Mouse (Mus musculus) stomach, embryonic 14.5 days (tissue): ENCODE results near the gene Slc12a5. TPM values are rescaled to one million over a fixed set of nuclear protein-coding genes. Genes with fewer than 3 reads are reported as not detected.

Experiments
- polyA plus RNA-seq: library from polyadenylated mRNA; unstranded; fragments of >200 nt; fragmentation: Nextera tagmentation; extraction: Ambion mirVana; gene quantifications from 2 replicates; pipeline ENCODE4 v1.2.1, GENCODE M21; 2014

Slc12a5 gene
- polyA plus RNA-seq, 1 experiment from 2014 or later, result 2.1 TPM

Other genes with a start within 250 kb of the Slc12a5 start
- gene Spint5, start 245.5 kb upstream of the Slc12a5 start, polyA plus RNA-seq, result not detected in 2 replicates
- 0.78 and 0.95 TPM in 2 replicates for gene Wfdc3, start 214.9 kb upstream of the Slc12a5 start, polyA plus RNA-seq
- 64.0 and 69.8 TPM in 2 replicates for gene Dnttip1, start 214.8 kb upstream of the Slc12a5 start, polyA plus RNA-seq
- gene Ube2c, start 190.9 kb upstream of the Slc12a5 start, polyA plus RNA-seq, result 396 and 433 TPM in 2 replicates
- 1.1 and 2.1 TPM in 2 replicates for gene Tnnc2, start 180.8 kb upstream of the Slc12a5 start, polyA plus RNA-seq
- gene Snx21, start 175.0 kb upstream of the Slc12a5 start, polyA plus RNA-seq, result 24.4 and 29.5 TPM in 2 replicates
- gene Acot8, start 155.9 kb upstream of the Slc12a5 start, polyA plus RNA-seq, result 18.8 and 19.2 TPM in 2 replicates
- 9.0 and 9.2 TPM in 2 replicates for gene Zswim3, start 155.7 kb upstream of the Slc12a5 start, polyA plus RNA-seq
- gene Zswim1, start 138.1 kb upstream of the Slc12a5 start, polyA plus RNA-seq, result 16.0 and 17.6 TPM in 2 replicates
- gene Spata25, start 132.3 kb upstream of the Slc12a5 start, polyA plus RNA-seq, result not detected in 2 replicates
- 130 and 134 TPM in 2 replicates for gene Ctsa, start 127.9 kb upstream of the Slc12a5 start, polyA plus RNA-seq
- 6.3 and 8.3 TPM in 2 replicates for gene Neurl2, start 127.3 kb upstream of the Slc12a5 start, polyA plus RNA-seq
- 50.6 and 53.2 TPM in 2 replicates for gene Pltp, start 103.1 kb upstream of the Slc12a5 start, polyA plus RNA-seq
- 70.6 and 87.3 TPM in 2 replicates for gene Pcif1, start 81.5 kb upstream of the Slc12a5 start, polyA plus RNA-seq
- gene Zfp335, start 49.0 kb upstream of the Slc12a5 start, polyA plus RNA-seq, result 11.8 and 12.7 TPM in 2 replicates
- gene Mmp9, start 20.0 kb upstream of the Slc12a5 start, polyA plus RNA-seq, result 1.2 and 1.8 TPM in 2 replicates
- 53.8 and 54.3 TPM in 2 replicates for gene Ncoa5, start 74.1 kb downstream of the Slc12a5 start, polyA plus RNA-seq
- 8.3 and 9.7 TPM in 2 replicates for gene Cd40, start 94.8 kb downstream of the Slc12a5 start, polyA plus RNA-seq
- not detected in 2 replicates for gene 1700025C18Rik, start 129.9 kb downstream of the Slc12a5 start, polyA plus RNA-seq